Mouse (Mus musculus) G1E (cell line): Measurements from ENCODE around the gene Otud7a. TPM values are rescaled to one million over a fixed set of nuclear protein-coding genes. Genes with fewer than 3 reads are reported as not detected.

Source experiments
- ATAC-seq: 2 replicates; pipeline ENCODE4 v1.8.0; 2016; ENCODE audit warnings: mild to moderate bottlenecking; ENCODE audit not compliant: insufficient number of reproducible peaks, poor library complexity, low FRiP score, severe bottlenecking; ENCODE audit errors: extremely low read depth
- DNase-seq: peaks from one replicate; pipeline ENCODE4 v3.0.0; 2012; ENCODE audit warnings: low spot score
- H3K27me3 ChIP-seq: 2 replicates; pipeline ENCODE4 v1.6.1; 2012; ENCODE audit warnings: mild to moderate bottlenecking, low read length, inconsistent platforms; ENCODE audit not compliant: insufficient read depth
- H3K36me3 ChIP-seq: replicated peaks from 2 replicates; pipeline ENCODE3; 2012; ENCODE audit warnings: mild to moderate bottlenecking, inconsistent platforms
- H3K4me1 ChIP-seq: 2 replicates; pipeline ENCODE4 v1.6.1; 2012; ENCODE audit warnings: low read depth, low read length, inconsistent platforms, mixed read lengths; ENCODE audit not compliant: insufficient read depth
- H3K4me3 ChIP-seq: 2 replicates; pipeline ENCODE4 v1.5.1; 2012; ENCODE audit warnings: low read depth, mild to moderate bottlenecking, inconsistent platforms, low read length, moderate library complexity, mixed read lengths
- H3K9me3 ChIP-seq: replicated peaks from 2 replicates; pipeline ENCODE4 v1.6.1; 2012; ENCODE audit warnings: inconsistent platforms
- CTCF ChIP-seq: IDR thresholded peaks from 2 replicates; pipeline ENCODE4 v1.5.1; 2012; ENCODE audit warnings: low read depth, low read length, inconsistent platforms, mixed read lengths
- GATA1 ChIP-seq: IDR thresholded peaks from 2 replicates; pipeline ENCODE4 v1.6.1; 2012; ENCODE audit warnings: borderline replicate concordance, low read length, inconsistent platforms, mixed read lengths
- GATA2 ChIP-seq: IDR thresholded peaks from 2 replicates; pipeline ENCODE4 v1.6.1; 2012; ENCODE audit warnings: low read depth, low read length, inconsistent platforms, borderline replicate concordance
- POLR2AphosphoS5 ChIP-seq: IDR thresholded peaks from 2 replicates; pipeline ENCODE4 v1.6.1; 2012; ENCODE audit warnings: low read depth, low read length, inconsistent platforms; ENCODE audit not compliant: insufficient replicate concordance
- TAL1 ChIP-seq: conservative IDR thresholded peaks from 2 replicates; pipeline ENCODE4 v1.6.1; 2012; ENCODE audit warnings: low read depth, low read length, inconsistent platforms, mixed read lengths
- polyA plus RNA-seq: library from polyadenylated mRNA; stranded (reverse); fragments of >175 nt; gene quantifications from 2 replicates; pipeline ENCODE4 v1.2.3, GENCODE M21; 2012
- total RNA-seq, 2 experiments: library from RNA; stranded (forward) in 1 of 2; stranded (reverse) in 1 of 2; fragments of 200-1000 nt in 1 of 2; fragments of >200 nt in 1 of 2; fragmentation: Nextera tagmentation in 1 of 2; gene quantifications; 2 replicates each; pipeline ENCODE4 v1.2.3; 2014 to 2017

Otud7a gene
- total and polyA plus RNA-seq, 3 experiments: not detected

GRCm38 (mm10) chr7:63738142-63738541 lies 293.6 kb downstream of the Otud7a start:
- Histone ChIP-seq H3K9me3 (no peaks in the 10 kb centered on the region), H3K4me3 (no peak overlapping the region), H3K36me3 (no peaks in the 10 kb centered on the region), H3K27me3 (no peaks in the 10 kb centered on the region), H3K4me1 (no peaks in the 10 kb centered on the region)
- DNase-seq (no peak), ATAC-seq (no peak)
- no peak for TF ChIP-seq TAL1
- no peak for TF ChIP-seq CTCF
- TF ChIP-seq GATA1: no peak
- TF ChIP-seq GATA2: no peak
- no peak for TF ChIP-seq POLR2AphosphoS5

- ATAC-seq: no peak
- no peak for DNase-seq
- Histone ChIP-seq H3K36me3 (no peaks in the 10 kb centered on the region), H3K4me1 (no peaks in the 10 kb centered on the region), H3K27me3 (no peaks in the 10 kb centered on the region), H3K4me3 (no peak overlapping the region), H3K9me3 (no peaks in the 10 kb centered on the region)
- TF ChIP-seq CTCF (no peak), GATA1 (no peak), GATA2 (no peak), TAL1 (no peak), POLR2AphosphoS5 (no peak)
Measured at GRCm38 (mm10) chr7:63743116-63743515, 298.6 kb downstream of the Otud7a start.

GRCm38 (mm10) chr7:63752081-63752480 lies 307.5 kb downstream of the Otud7a start:
- Histone ChIP-seq H3K4me3 (no peak overlapping the region), H3K4me1 (peaks cover 3% of the 10 kb centered on the region), H3K36me3 (no peaks in the 10 kb centered on the region), H3K27me3 (no peaks in the 10 kb centered on the region), H3K9me3 (peaks cover 1% of the 10 kb centered on the region)
- DNase-seq: peak; percentile 18
- TF ChIP-seq POLR2AphosphoS5 (no peak), CTCF (peak; percentile 78), GATA1 (no peak), TAL1 (no peak)
- ATAC-seq: no peak

- DNase-seq (peak; percentile 57), ATAC-seq (peak; percentile 22; the same call in 1 of the 2 replicates)
- Histone ChIP-seq H3K4me3 (no peak overlapping the region), H3K4me1 (peaks cover 3% of the 10 kb centered on the region), H3K9me3 (peaks cover 13% of the 10 kb centered on the region), H3K36me3 (no peaks in the 10 kb centered on the region), H3K27me3 (no peaks in the 10 kb centered on the region)
- 0 out of 2 replicates have a peak, but pooled peaks have one; percentile 18 for TF ChIP-seq CTCF
- TF ChIP-seq GATA1: no peak
Measured at GRCm38 (mm10) chr7:63753274-63753751, 308.8 kb downstream of the Otud7a start.

- no peak overlapping the region for H3K4me3 ChIP-seq
- H3K9me3 ChIP-seq: peaks cover 22% of the 10 kb centered on the region
- no peak for TF ChIP-seq POLR2AphosphoS5
- no peak for TF ChIP-seq TAL1
- no peak for TF ChIP-seq CTCF
- no peak for TF ChIP-seq GATA2
- TF ChIP-seq GATA1: no peak
- H3K4me1 ChIP-seq: peaks cover 3% of the 10 kb centered on the region
- no peak for DNase-seq
- H3K27me3 ChIP-seq: no peaks in the 10 kb centered on the region
- no peaks in the 10 kb centered on the region for H3K36me3 ChIP-seq
- no peak for ATAC-seq
Measured at GRCm38 (mm10) chr7:63754573-63755475, 310.3 kb downstream of the Otud7a start.

GRCm38 (mm10) chr7:63755476-63755948 lies 311.0 kb downstream of the Otud7a start:
- no peak for ATAC-seq
- H3K4me1 ChIP-seq: peaks cover 3% of the 10 kb centered on the region
- H3K36me3 ChIP-seq: no peaks in the 10 kb centered on the region
- no peak overlapping the region for H3K4me3 ChIP-seq
- no peak for DNase-seq
- peaks cover 22% of the 10 kb centered on the region for H3K9me3 ChIP-seq
- no peak for TF ChIP-seq CTCF
- no peaks in the 10 kb centered on the region for H3K27me3 ChIP-seq
